Mouse (Mus musculus): Measurements from ENCODE around the gene Cpne5. TPM values are rescaled to one million over a fixed set of nuclear protein-coding genes. Genes with fewer than 3 reads are reported as not detected.

Cpne5 gene
- polyA plus RNA-seq, 1 experiment from 2014 or later = 51.2 TPM

DNA sequence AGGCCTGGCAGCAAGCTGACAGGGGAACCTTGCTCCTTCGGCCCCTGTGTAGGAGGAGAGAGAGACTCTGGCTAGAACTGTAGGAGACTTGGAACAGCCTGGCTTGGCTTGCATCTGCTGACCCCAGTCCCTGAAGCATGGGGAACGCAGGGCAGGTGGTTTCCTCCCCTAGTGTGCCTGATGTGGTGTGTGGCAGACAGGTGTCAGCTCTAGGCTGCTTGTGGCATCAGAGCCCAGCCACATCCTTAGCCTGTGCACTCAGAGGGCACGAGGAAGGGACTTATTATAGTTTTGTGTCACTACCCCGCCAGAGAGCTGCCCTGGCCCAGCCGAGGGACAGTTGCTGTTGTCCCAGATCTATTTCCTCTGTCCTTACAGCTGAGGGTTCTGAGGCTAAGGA, 85.4 kb downstream of the Cpne5 start:
- Histone ChIP-seq H3K36me3 (ENCODE audit: control insufficient read depth, insufficient read depth, low read length) (no peaks in the 10 kb centered on the region), H3K4me2 (ENCODE audit: low read length) (no peak overlapping the region), H3K9me3 (ENCODE audit: control insufficient read depth, low read length) (no peaks in the 10 kb centered on the region), H3K9ac (ENCODE audit: low read depth, low read length) (no peak overlapping the region; the same call in 1 of the 2 replicates), H3K27ac (ENCODE audit: low read depth, low read length) (no peak overlapping the region), H3K4me3 (ENCODE audit: low read length) (no peak overlapping the region), H3K4me1 (ENCODE audit: control insufficient read depth, insufficient read depth, low read depth, low read length) (peaks cover 13% of the 10 kb centered on the region), H3K27me3 (replicated peaks; ENCODE audit: control insufficient read depth, insufficient read depth, low read length) (no peaks in the 10 kb centered on the region)
- ATAC-seq = no peak
- WGBS = 81% methylated on average over 5 of the region's 5 CpGs

DNA sequence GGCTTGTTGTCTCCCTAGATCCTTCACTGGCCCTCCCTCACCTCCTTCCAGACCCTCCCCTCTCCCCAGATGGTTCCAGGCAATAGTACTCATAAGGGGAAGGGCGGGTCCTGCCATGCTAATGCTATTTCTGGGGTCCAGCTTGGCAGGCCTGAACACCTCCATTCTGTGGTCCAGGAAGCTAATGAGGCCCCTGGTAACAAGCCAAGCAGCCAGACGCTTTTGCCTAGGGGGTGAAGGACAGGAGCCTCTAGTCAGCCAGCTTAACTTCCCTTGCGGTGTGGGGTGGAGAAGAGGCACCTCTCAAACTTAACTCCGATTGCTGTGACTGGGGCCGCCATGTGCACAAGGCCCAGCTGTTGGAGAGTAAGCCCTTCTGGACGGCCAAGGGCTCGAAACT, 88.2 kb downstream of the Cpne5 start:
- Histone ChIP-seq H3K9ac (ENCODE audit: low read depth, low read length) (no peak overlapping the region), H3K9me3 (ENCODE audit: control insufficient read depth, low read length) (no peaks in the 10 kb centered on the region; the same call in 1 of the 2 replicates), H3K27me3 (replicated peaks; ENCODE audit: control insufficient read depth, insufficient read depth, low read length) (no peaks in the 10 kb centered on the region), H3K36me3 (ENCODE audit: control insufficient read depth, insufficient read depth, low read length) (no peaks in the 10 kb centered on the region), H3K27ac (ENCODE audit: low read depth, low read length) (no peak overlapping the region), H3K4me2 (ENCODE audit: low read length) (no peak overlapping the region), H3K4me1 (ENCODE audit: control insufficient read depth, insufficient read depth, low read depth, low read length) (no peaks in the 10 kb centered on the region), H3K4me3 (ENCODE audit: low read length) (no peak overlapping the region)
- WGBS = 67% methylated on average over 7 of the region's 7 CpGs
- no peak for ATAC-seq

GRCm38 (mm10) chr17:29147773-29148172, 90.2 kb downstream of the Cpne5 start:
- H3K4me2 ChIP-seq (ENCODE audit: low read length) = no peak overlapping the region
- ATAC-seq = no peak
- 66% methylated on average over 6 of the region's 6 CpGs for WGBS
- no peaks in the 10 kb centered on the region for H3K36me3 ChIP-seq (ENCODE audit: control insufficient read depth, insufficient read depth, low read length)
- no peaks in the 10 kb centered on the region for H3K4me1 ChIP-seq (ENCODE audit: control insufficient read depth, insufficient read depth, low read depth, low read length)
- H3K27ac ChIP-seq (ENCODE audit: low read depth, low read length) = no peak overlapping the region
- no peaks in the 10 kb centered on the region; the same call in 1 of the 2 replicates for H3K9me3 ChIP-seq (ENCODE audit: control insufficient read depth, low read length)
- no peak overlapping the region for H3K4me3 ChIP-seq (ENCODE audit: low read length)
- no peak overlapping the region for H3K9ac ChIP-seq (ENCODE audit: low read depth, low read length)
- H3K27me3 ChIP-seq (replicated peaks; ENCODE audit: control insufficient read depth, insufficient read depth, low read length) = no peaks in the 10 kb centered on the region

DNA sequence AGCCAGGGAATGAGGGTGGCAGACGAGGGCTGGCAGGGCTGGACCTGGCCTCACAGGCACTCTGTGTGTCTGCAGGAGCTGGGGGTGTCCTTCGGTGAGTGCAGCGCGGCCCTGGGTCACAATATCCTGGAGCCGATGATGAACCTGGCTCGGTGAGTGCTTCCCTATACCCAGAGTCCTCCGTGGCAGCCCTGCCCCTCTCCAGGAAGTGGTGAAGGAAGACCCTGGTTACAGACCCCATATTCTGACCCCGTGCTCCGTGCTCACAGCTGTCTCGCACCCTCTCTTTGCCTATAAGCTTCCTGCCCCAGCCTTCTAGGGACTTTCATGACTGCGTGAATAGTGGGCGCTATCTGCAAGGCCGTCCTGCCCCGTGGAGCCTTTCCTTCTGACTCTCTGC, 90.7 kb downstream of the Cpne5 start:
- WGBS = 89% methylated on average over 14 of the region's 14 CpGs
- Histone ChIP-seq H3K27ac (ENCODE audit: low read depth, low read length) (no peak overlapping the region), H3K4me1 (ENCODE audit: control insufficient read depth, insufficient read depth, low read depth, low read length) (no peaks in the 10 kb centered on the region), H3K9ac (ENCODE audit: low read depth, low read length) (no peak overlapping the region), H3K36me3 (ENCODE audit: control insufficient read depth, insufficient read depth, low read length) (no peaks in the 10 kb centered on the region), H3K9me3 (ENCODE audit: control insufficient read depth, low read length) (no peaks in the 10 kb centered on the region; the same call in 1 of the 2 replicates), H3K27me3 (replicated peaks; ENCODE audit: control insufficient read depth, insufficient read depth, low read length) (no peaks in the 10 kb centered on the region), H3K4me2 (ENCODE audit: low read length) (no peak overlapping the region), H3K4me3 (ENCODE audit: low read length) (no peak overlapping the region)
- ATAC-seq = no peak

GRCm38 (mm10) chr17:29145101-29145500, 92.9 kb downstream of the Cpne5 start:
- Histone ChIP-seq H3K9me3 (ENCODE audit: control insufficient read depth, low read length) (no peaks in the 10 kb centered on the region; the same call in 1 of the 2 replicates), H3K27me3 (replicated peaks; ENCODE audit: control insufficient read depth, insufficient read depth, low read length) (no peaks in the 10 kb centered on the region), H3K4me1 (ENCODE audit: control insufficient read depth, insufficient read depth, low read depth, low read length) (no peaks in the 10 kb centered on the region), H3K36me3 (ENCODE audit: control insufficient read depth, insufficient read depth, low read length) (no peaks in the 10 kb centered on the region), H3K27ac (ENCODE audit: low read depth, low read length) (no peak overlapping the region), H3K4me2 (ENCODE audit: low read length) (no peak overlapping the region), H3K9ac (ENCODE audit: low read depth, low read length) (no peak overlapping the region), H3K4me3 (ENCODE audit: low read length) (no peak overlapping the region)
- 89% methylated on average over 12 of the region's 12 CpGs for WGBS
- no peak for ATAC-seq

- Histone ChIP-seq H3K27me3 (replicated peaks; ENCODE audit: control insufficient read depth, insufficient read depth, low read length) (no peaks in the 10 kb centered on the region), H3K36me3 (ENCODE audit: control insufficient read depth, insufficient read depth, low read length) (no peaks in the 10 kb centered on the region), H3K4me2 (ENCODE audit: low read length) (no peak overlapping the region), H3K9me3 (ENCODE audit: control insufficient read depth, low read length) (no peaks in the 10 kb centered on the region; the same call in 1 of the 2 replicates), H3K4me1 (ENCODE audit: control insufficient read depth, insufficient read depth, low read depth, low read length) (no peaks in the 10 kb centered on the region), H3K9ac (ENCODE audit: low read depth, low read length) (no peak overlapping the region), H3K4me3 (ENCODE audit: low read length) (no peak overlapping the region), H3K27ac (ENCODE audit: low read depth, low read length) (no peak overlapping the region)
- ATAC-seq = no peak
- 84% methylated on average over 8 of the region's 8 CpGs for WGBS
These were observed 94.7 kb downstream of the Cpne5 start for GRCm38 (mm10) chr17:29143266-29143665.

- no peak overlapping the region for H3K4me2 ChIP-seq (ENCODE audit: low read length)
- H3K36me3 ChIP-seq (ENCODE audit: control insufficient read depth, insufficient read depth, low read length) = no peaks in the 10 kb centered on the region
- no peak overlapping the region for H3K27ac ChIP-seq (ENCODE audit: low read depth, low read length)
- H3K9me3 ChIP-seq (ENCODE audit: control insufficient read depth, low read length) = no peaks in the 10 kb centered on the region; the same call in 1 of the 2 replicates
- H3K4me1 ChIP-seq (ENCODE audit: control insufficient read depth, insufficient read depth, low read depth, low read length) = no peaks in the 10 kb centered on the region
- no peak overlapping the region for H3K9ac ChIP-seq (ENCODE audit: low read depth, low read length)
- no peak overlapping the region for H3K4me3 ChIP-seq (ENCODE audit: low read length)
- WGBS = 87% methylated on average over 3 of the region's 3 CpGs
- ATAC-seq = no peak
- no peaks in the 10 kb centered on the region for H3K27me3 ChIP-seq (replicated peaks; ENCODE audit: control insufficient read depth, insufficient read depth, low read length)
These were observed 96.4 kb downstream of the Cpne5 start for GRCm38 (mm10) chr17:29141577-29141976.

GRCm38 (mm10) chr17:29137906-29138305, 100.1 kb downstream of the Cpne5 start:
- no peaks in the 10 kb centered on the region for H3K9me3 ChIP-seq (ENCODE audit: control insufficient read depth, low read length)
- WGBS = 74% methylated on average over 7 of the region's 7 CpGs
- ATAC-seq = no peak

DNA sequence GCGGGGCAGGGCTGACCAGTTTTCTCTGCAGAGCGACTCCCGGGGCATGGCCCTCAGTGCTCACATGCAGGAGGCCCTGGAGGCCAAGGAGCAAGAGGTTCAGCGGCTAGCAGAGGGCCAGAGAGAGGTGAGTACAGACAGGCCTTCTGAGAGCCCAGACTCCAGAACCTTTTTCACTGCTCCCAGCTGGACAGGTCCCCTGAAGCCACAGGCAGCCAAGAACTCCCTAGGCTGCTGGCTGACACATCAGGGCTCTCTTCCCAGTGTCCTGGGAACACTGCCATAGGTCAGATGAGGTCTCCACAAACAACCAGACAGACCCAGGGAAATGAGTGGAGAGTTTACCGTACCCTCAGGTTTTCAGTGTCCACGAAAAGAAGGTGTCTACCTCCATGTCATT, 101.7 kb downstream of the Cpne5 start:
- no peak overlapping the region for H3K27ac ChIP-seq (ENCODE audit: low read depth, low read length)
- H3K9me3 ChIP-seq (ENCODE audit: control insufficient read depth, low read length) = no peaks in the 10 kb centered on the region
- WGBS = 69% methylated on average over 6 of the region's 6 CpGs
- no peak overlapping the region for H3K9ac ChIP-seq (ENCODE audit: low read depth, low read length)
- no peaks in the 10 kb centered on the region for H3K36me3 ChIP-seq (ENCODE audit: control insufficient read depth, insufficient read depth, low read length)
- H3K4me1 ChIP-seq (ENCODE audit: control insufficient read depth, insufficient read depth, low read depth, low read length) = peaks cover 4% of the 10 kb centered on the region
- ATAC-seq = no peak
- no peaks in the 10 kb centered on the region for H3K27me3 ChIP-seq (replicated peaks; ENCODE audit: control insufficient read depth, insufficient read depth, low read length)
- no peak overlapping the region for H3K4me3 ChIP-seq (ENCODE audit: low read length)
- H3K4me2 ChIP-seq (ENCODE audit: low read length) = no peak overlapping the region

More at GRCm38 (mm10) chr17:29137906-29138305, 100.1 kb downstream of the Cpne5 start:
- no peak overlapping the region for H3K27ac ChIP-seq (ENCODE audit: low read depth, low read length)
- H3K4me3 ChIP-seq (ENCODE audit: low read length) = no peak overlapping the region
- peaks cover 4% of the 10 kb centered on the region for H3K4me1 ChIP-seq (ENCODE audit: control insufficient read depth, insufficient read depth, low read depth, low read length)
- no peak overlapping the region for H3K4me2 ChIP-seq (ENCODE audit: low read length)
- no peaks in the 10 kb centered on the region for H3K27me3 ChIP-seq (replicated peaks; ENCODE audit: control insufficient read depth, insufficient read depth, low read length)
- no peaks in the 10 kb centered on the region for H3K36me3 ChIP-seq (ENCODE audit: control insufficient read depth, insufficient read depth, low read length)
- H3K9ac ChIP-seq (ENCODE audit: low read depth, low read length) = no peak overlapping the region

DNA sequence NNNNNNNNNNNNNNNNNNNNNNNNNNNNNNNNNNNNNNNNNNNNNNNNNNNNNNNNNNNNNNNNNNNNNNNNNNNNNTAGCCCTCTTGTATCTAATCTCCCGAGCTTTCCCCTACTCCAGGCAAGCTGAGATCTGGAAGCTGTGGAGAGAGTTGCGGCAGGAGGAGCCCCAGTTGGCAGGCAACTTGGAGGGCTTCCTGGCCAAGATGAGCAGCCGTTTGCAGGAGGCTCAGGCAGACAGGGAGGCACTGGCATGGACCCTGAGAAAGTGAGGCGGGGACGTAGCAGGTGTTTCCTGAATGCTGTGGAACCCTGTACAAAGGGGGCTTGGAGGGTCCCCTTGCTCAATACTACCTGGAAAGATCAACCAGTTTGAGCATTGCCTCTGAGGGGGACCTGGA, 102.9 kb downstream of the Cpne5 start:
- Histone ChIP-seq H3K4me1 (ENCODE audit: control insufficient read depth, insufficient read depth, low read depth, low read length) (peaks cover 4% of the 10 kb centered on the region), H3K4me3 (ENCODE audit: low read length) (no peak overlapping the region), H3K27me3 (replicated peaks; ENCODE audit: control insufficient read depth, insufficient read depth, low read length) (no peaks in the 10 kb centered on the region), H3K4me2 (ENCODE audit: low read length) (no peak overlapping the region), H3K27ac (ENCODE audit: low read depth, low read length) (no peak overlapping the region), H3K36me3 (ENCODE audit: control insufficient read depth, insufficient read depth, low read length) (no peaks in the 10 kb centered on the region), H3K9ac (ENCODE audit: low read depth, low read length) (no peak overlapping the region), H3K9me3 (ENCODE audit: control insufficient read depth, low read length) (no peaks in the 10 kb centered on the region)
- WGBS = 60% methylated on average over 5 of the region's 5 CpGs
- no peak for ATAC-seq
